ENCODE assay signal across 9 mouse cellular contexts in the genomic region with DNA sequence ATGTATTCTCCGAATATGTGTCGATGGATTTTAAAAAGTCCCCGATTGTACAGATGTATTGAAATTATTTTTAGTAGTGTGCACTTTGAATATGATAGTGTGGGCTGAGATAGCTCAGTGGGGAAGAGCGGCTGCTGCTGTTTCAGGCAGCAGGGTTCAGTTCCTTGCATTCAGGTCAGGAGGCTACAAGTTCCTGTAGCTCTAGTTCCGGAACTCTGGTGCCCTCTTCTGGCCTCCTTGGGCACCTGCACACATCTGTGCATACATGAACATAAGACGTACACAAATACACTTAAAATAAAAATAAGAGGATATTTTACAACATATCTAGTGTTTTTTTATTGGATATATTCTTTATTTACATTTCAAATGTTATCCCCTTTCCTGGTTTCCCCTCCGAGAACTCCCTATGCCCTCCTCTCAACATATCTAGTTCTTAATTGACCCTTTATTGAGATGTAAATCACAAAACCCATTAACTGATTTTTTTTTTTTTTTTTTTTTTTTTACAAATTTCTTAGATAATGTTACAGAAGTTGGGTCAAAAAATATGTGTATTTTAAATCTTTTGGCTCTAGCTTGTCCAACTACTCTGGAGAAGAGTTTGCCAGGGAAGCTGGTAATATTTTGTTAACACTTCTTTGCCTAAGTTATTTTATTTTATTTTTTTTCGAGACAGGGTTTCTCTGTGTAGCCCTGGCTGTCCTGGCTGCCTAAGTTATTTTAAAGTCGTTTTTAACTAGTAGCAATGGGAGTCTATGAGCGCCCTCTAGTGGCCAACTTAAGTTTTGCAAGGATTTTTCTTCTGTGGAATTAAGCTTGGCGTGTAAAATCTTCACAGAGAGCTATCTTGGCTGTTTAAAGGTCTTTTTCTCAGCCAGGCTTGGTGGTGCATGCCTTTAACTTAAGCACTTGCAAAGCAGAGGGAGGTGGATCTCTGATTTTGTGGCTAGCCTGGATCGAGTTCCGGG. TPM values are rescaled to one million over a fixed set of nuclear protein-coding genes. Genes with fewer than 3 reads are reported as not detected.
A peak's percentile ranks its signal among the peaks of the same experiment; 100 is the strongest.
DNase-seq lines count a peak whose midpoint lies in the region; ATAC-seq and TF ChIP-seq lines count a peak whose summit lies in the region.
"Had no signal": no experiment of that assay in that cellular context is flagged by ENCODE, and none has a peak within 500 bp of the region (broad histone marks: within the 10 kb centered on the region; RNA-seq: fewer than 3 reads in every experiment).

No protein-coding gene starts in this region.

- no peak overlapping the region for H3K27ac ChIP-seq in kidney, embryonic 14.5 days (ENCODE audit: low read depth, low read length)
- H3K27ac ChIP-seq in liver, embryonic 14.5 days: no peak overlapping the region
- H3K27ac ChIP-seq: heart, embryonic 13.5 days had no signal

- peak; percentile 81 to 85 for DNase-seq in B cell, adult 2 months
- peak; percentile 81 for DNase-seq in MEL-GATA-1-ER (ENCODE audit: extremely low read depth, low read depth)
- DNase-seq in cerebellum, adult 8-10 months: peak; percentile 70
- DNase-seq in frontal cortex, adult 2 months (ENCODE audit: extremely low spot score in 1 of 2, low spot score in 1 of 2): peak; percentile 35 to 92
- peak; percentile 50 to 69 (median 58) for DNase-seq in liver, embryonic 14.5 days (ENCODE audit: low read depth in 3 of 3, low spot score in 3 of 3)
- DNase-seq in retina, embryonic 14.5 days (ENCODE audit: low spot score): peak; percentile 95
- DNase-seq in thymus, postnatal 4 days: peak; percentile 78

- no peak overlapping the region for H3K4me3 ChIP-seq in kidney, embryonic 14.5 days (ENCODE audit: low read length)
- no peak overlapping the region for H3K4me3 ChIP-seq in liver, embryonic 14.5 days (ENCODE audit: insufficient read depth in 1 of 2, low read depth in 2 of 2, low read length in 2 of 2)
- H3K4me3 ChIP-seq: heart, embryonic 13.5 days had no signal

- peak; percentile 78 for TF ChIP-seq CTCF in liver, embryonic 14.5 days (IDR thresholded peaks at IDR 0.05; ENCODE audit: low read depth)

- no peaks in the 10 kb centered on the region for H3K4me1 ChIP-seq in kidney, embryonic 14.5 days (ENCODE audit: control insufficient read depth, insufficient read depth, low read length)
- H3K4me1 ChIP-seq in liver, embryonic 14.5 days (replicated peaks; ENCODE audit: control insufficient read depth in 2 of 2, insufficient read depth in 2 of 2, low read length in 1 of 2): peaks cover 14 to 23% of the 10 kb centered on the region in 2 experiments

- no peak overlapping the region for H3K9ac ChIP-seq in kidney, embryonic 14.5 days (ENCODE audit: low read depth, low read length)
- H3K9ac ChIP-seq in liver, embryonic 14.5 days (replicated peaks): no peak overlapping the region
- H3K9ac ChIP-seq: heart, embryonic 13.5 days had no signal

- ATAC-seq in kidney, embryonic 14.5 days (ENCODE audit: low FRiP score, low TSS enrichment): 0 out of 2 replicates have a peak, but pooled peaks have one; percentile 7
- ATAC-seq in liver, embryonic 14.5 days (ENCODE audit: insufficient read depth): no peak

- H3K4me2 ChIP-seq in kidney, embryonic 14.5 days (replicated peaks; ENCODE audit: low read depth, low read length): no peak overlapping the region
- no peak overlapping the region for H3K4me2 ChIP-seq in liver, embryonic 14.5 days (ENCODE audit: low read depth)
- H3K4me2 ChIP-seq: heart, embryonic 13.5 days had no signal

- no peaks in the 10 kb centered on the region for H3K9me3 ChIP-seq in kidney, embryonic 14.5 days (ENCODE audit: control insufficient read depth, low read length)
- no peaks in the 10 kb centered on the region for H3K9me3 ChIP-seq in liver, embryonic 14.5 days (ENCODE audit: control insufficient read depth, low read length)

- H3K36me3 ChIP-seq in kidney, embryonic 14.5 days (ENCODE audit: control insufficient read depth, insufficient read depth, low read length): no peaks in the 10 kb centered on the region
- H3K36me3 ChIP-seq in liver, embryonic 14.5 days (replicated peaks; ENCODE audit: control insufficient read depth, insufficient read depth, low read depth): no peaks in the 10 kb centered on the region
- H3K36me3 ChIP-seq: heart, embryonic 13.5 days had no signal

- TF ChIP-seq EP300 in liver, embryonic 14.5 days (IDR thresholded peaks at IDR 0.05; ENCODE audit: low read depth): no peak

- 56% methylated on average over 13 of the region's 13 CpGs for WGBS in kidney, embryonic 14.5 days
- 50% methylated on average over 13 of the region's 13 CpGs for WGBS in liver, embryonic 14.5 days (ENCODE audit: insufficient replicate concordance)

- no peaks in the 10 kb centered on the region for H3K27me3 ChIP-seq in kidney, embryonic 14.5 days (ENCODE audit: control insufficient read depth, insufficient read depth, low read length)
- H3K27me3 ChIP-seq in liver, embryonic 14.5 days (ENCODE audit: control insufficient read depth, insufficient read depth, low read length): no peaks in the 10 kb centered on the region
- H3K27me3 ChIP-seq: heart, embryonic 13.5 days had no signal

RNA-seq across cellular contexts. Expression of a gene that starts 11.0 kb away (rescaled TPM):
- polyA plus RNA-seq in frontal cortex, adult 2 months (2012; rRNA removed): 135 and 164 TPM in 2 replicates
- polyA plus RNA-seq in kidney, embryonic 14.5 days (2014; fragmentation: Nextera tagmentation; extraction: Ambion mirVana): 47.5 and 53.0 TPM in 2 replicates
- polyA plus RNA-seq in liver, embryonic 14.5 days (2012; rRNA removed): 0.06 and 0.09 TPM in 2 replicates
- not detected in 2 replicates for polyA plus RNA-seq in liver, embryonic 14.5 days (2014; fragmentation: Nextera tagmentation; extraction: Ambion mirVana)

RNA-seq across cellular contexts. Expression of a gene that starts 43.9 kb away (rescaled TPM):
- polyA plus RNA-seq in frontal cortex, adult 2 months (2012; rRNA removed): 19.8 and 20.0 TPM in 2 replicates
- polyA plus RNA-seq in kidney, embryonic 14.5 days (2014; fragmentation: Nextera tagmentation; extraction: Ambion mirVana): 20.0 and 26.8 TPM in 2 replicates
- 1.6 and 2.7 TPM in 2 replicates for polyA plus RNA-seq in liver, embryonic 14.5 days (2012; rRNA removed)
- polyA plus RNA-seq in liver, embryonic 14.5 days (2014; fragmentation: Nextera tagmentation; extraction: Ambion mirVana): 4.2 and 4.3 TPM in 2 replicates

Comparison
In these comparisons a context has a peak if more than half of its experiments do, and no peak if none do; other contexts are left out.
1. RNA of a gene that starts 11.0 kb away (polyA plus RNA-seq): 135 to 164 TPM in frontal cortex, adult 2 months and 47.5 to 53.0 TPM in kidney, embryonic 14.5 days; 0.06 to 0.09 TPM in liver, embryonic 14.5 days; every median in the first group is over 10 times any median in the second.
2. Peak in every context shown above with its lines, with median percentiles within 50 percentile points of each other: DNase-seq.